Mouse (Mus musculus) thymus, postnatal 36 days (tissue): ENCODE results near the gene Upk2.

ENCODE experiments used
- DNase-seq, 2 experiments: peaks; one replicate each; pipeline ENCODE4 v3.0.0; 2022; ENCODE audit warnings: mixed read lengths in 2 of 2

Gene Upk2

GRCm38 (mm10) chr9:44488416-44488815, 33.6 kb upstream of the Upk2 start:
- DNase-seq = no peak

- DNase-seq = peak; percentile 2 to 7
Measured at GRCm38 (mm10) chr9:44487441-44487840, 32.7 kb upstream of the Upk2 start.

- no peak for DNase-seq
Measured at GRCm38 (mm10) chr9:44486741-44487421, 32.1 kb upstream of the Upk2 start.

GRCm38 (mm10) chr9:44486335-44486734, 31.6 kb upstream of the Upk2 start:
- peak in 1 of 2 experiments; percentile 6 for DNase-seq

GRCm38 (mm10) chr9:44485516-44486161, 30.9 kb upstream of the Upk2 start:
- peak in 1 of 2 experiments; percentile 13 for DNase-seq

- DNase-seq = no peak
Measured at GRCm38 (mm10) chr9:44485105-44485515, 30.3 kb upstream of the Upk2 start.

- DNase-seq = peak in 1 of 2 experiments; percentile 6
Measured at GRCm38 (mm10) chr9:44484311-44485104, 29.7 kb upstream of the Upk2 start.

- peak; percentile 58 to 63 for DNase-seq
Measured at GRCm38 (mm10) chr9:44483510-44484044, 28.8 kb upstream of the Upk2 start.

GRCm38 (mm10) chr9:44483041-44483509, 28.3 kb upstream of the Upk2 start:
- DNase-seq = peak in 1 of 2 experiments; percentile 62

GRCm38 (mm10) chr9:44482552-44482951, 27.8 kb upstream of the Upk2 start, which contains the start of gene Bcl9l:
Bcl9l (plus strand) TSS chr9:44482825.
- DNase-seq = peak; percentile 89 to 93

- no peak for DNase-seq
Measured at GRCm38 (mm10) chr9:44482112-44482511, 27.3 kb upstream of the Upk2 start.

GRCm38 (mm10) chr9:44479628-44480428, 25.1 kb upstream of the Upk2 start:
- DNase-seq = peak; percentile 82 to 86

- peak; percentile 52 to 64 for DNase-seq
Measured at GRCm38 (mm10) chr9:44478959-44479605, 24.3 kb upstream of the Upk2 start.

- DNase-seq = peak; percentile 36 to 49
Measured at GRCm38 (mm10) chr9:44478229-44478921, 23.6 kb upstream of the Upk2 start.

GRCm38 (mm10) chr9:44477339-44478228, 22.8 kb upstream of the Upk2 start:
- peak; percentile 33 to 43 for DNase-seq

- DNase-seq = peak in 1 of 2 experiments; percentile 10
Measured at GRCm38 (mm10) chr9:44475936-44476335, 21.2 kb upstream of the Upk2 start.

- no peak for DNase-seq
Measured at GRCm38 (mm10) chr9:44474327-44474726, 19.6 kb upstream of the Upk2 start.

GRCm38 (mm10) chr9:44473184-44473583, 18.4 kb upstream of the Upk2 start:
- DNase-seq = no peak

- no peak for DNase-seq
Measured at GRCm38 (mm10) chr9:44468800-44469199, 14.0 kb upstream of the Upk2 start.

- DNase-seq = no peak
Measured at GRCm38 (mm10) chr9:44468224-44468623, 13.4 kb upstream of the Upk2 start.
